Mouse (Mus musculus) stomach, embryonic 15.5 days (tissue): ENCODE data around the gene Wwox. TPM values are rescaled to one million over a fixed set of nuclear protein-coding genes. Genes with fewer than 3 reads are reported as not detected.

Experiments used
- ATAC-seq: fragments of 200-750 bp; cut with Nextera tagmentation; 2 replicates; pipeline ENCODE4 v1.8.0; 2017; ENCODE audit warnings: low read depth, moderate number of reproducible peaks, moderate TSS enrichment; ENCODE audit not compliant: insufficient read depth, low FRiP score
- H3K27ac ChIP-seq: fragments of 300-500 bp; sonication (generic); 2 replicates; pipeline ENCODE4 v1.5.1; 2015; ENCODE audit warnings: mild to moderate bottlenecking, inconsistent platforms
- H3K27me3 ChIP-seq: fragments of 300-500 bp; sonication (generic); replicated peaks from 2 replicates; pipeline ENCODE4 v1.6.1; 2015; ENCODE audit warnings: inconsistent platforms
- H3K36me3 ChIP-seq: fragments of 300-500 bp; sonication (generic); 2 replicates; pipeline ENCODE4 v1.6.1; 2015; ENCODE audit warnings: inconsistent platforms
- H3K4me1 ChIP-seq: fragments of 300-500 bp; sonication (generic); 2 replicates; pipeline ENCODE4 v1.6.1; 2015; ENCODE audit warnings: inconsistent platforms
- H3K4me2 ChIP-seq: fragments of 300-500 bp; sonication (generic); 2 replicates; pipeline ENCODE4 v1.6.1; 2015; ENCODE audit warnings: mild to moderate bottlenecking, inconsistent platforms
- H3K4me3 ChIP-seq: fragments of 300-500 bp; sonication (generic); replicated peaks from 2 replicates; pipeline ENCODE4 v1.5.1; 2015; ENCODE audit warnings: inconsistent platforms
- H3K9ac ChIP-seq: fragments of 300-500 bp; sonication (generic); 2 replicates; pipeline ENCODE4 v1.6.1; 2015; ENCODE audit warnings: inconsistent platforms
- H3K9me3 ChIP-seq: fragments of 300-500 bp; sonication (generic); 2 replicates; pipeline ENCODE4 v1.6.1; 2016; ENCODE audit warnings: inconsistent platforms
- WGBS: fragments of 180-500 bp; shearing (Covaris S2); methylation state at CpG from one replicate; pipeline ENCODE4 v1.1.7; 2015; 5-methylcytosine and 5-hydroxymethylcytosine counted together
- polyA plus RNA-seq: library from polyadenylated mRNA; unstranded; fragments of >200 nt; fragmentation: Nextera tagmentation; extraction: Ambion mirVana; gene quantifications from 2 replicates; pipeline ENCODE4 v1.2.1, GENCODE M21; 2015

Gene Wwox
- polyA plus RNA-seq, 1 experiment from 2014 or later: 12.2 TPM

DNA sequence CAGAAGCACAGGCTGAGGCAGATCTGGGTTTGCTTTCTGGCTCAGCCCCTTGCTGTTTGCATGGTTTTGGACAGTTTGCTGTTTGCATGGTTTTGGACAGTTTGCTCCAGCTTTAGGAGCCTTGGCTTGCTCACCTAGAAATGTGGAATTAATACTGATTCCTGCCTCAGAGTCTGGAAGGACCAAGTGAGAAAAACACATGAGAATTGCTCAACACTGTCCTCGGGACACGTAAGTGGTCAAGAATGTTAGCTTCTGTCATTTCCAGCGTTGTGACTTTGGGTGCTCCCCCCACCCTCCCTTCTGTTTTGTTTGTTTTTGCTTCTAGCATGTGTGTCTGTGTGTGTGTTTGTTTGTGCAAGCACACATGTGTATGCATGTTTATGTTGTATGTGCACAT lies 172.6 kb downstream of the Wwox start:
- Histone ChIP-seq H3K27ac (no peak overlapping the region), H3K9ac (no peak overlapping the region), H3K9me3 (no peaks in the 10 kb centered on the region), H3K36me3 (no peaks in the 10 kb centered on the region), H3K4me3 (no peak overlapping the region), H3K4me2 (no peak overlapping the region), H3K4me1 (no peaks in the 10 kb centered on the region), H3K27me3 (no peaks in the 10 kb centered on the region)
- no peak for ATAC-seq
- WGBS: 87% methylated on average over 3 of the region's 3 CpGs

GRCm38 (mm10) chr8:114615413-114615812 lies 176.0 kb downstream of the Wwox start:
- no peak overlapping the region for H3K4me3 ChIP-seq
- H3K36me3 ChIP-seq: no peaks in the 10 kb centered on the region
- H3K27me3 ChIP-seq: no peaks in the 10 kb centered on the region
- no peaks in the 10 kb centered on the region for H3K9me3 ChIP-seq
- peak overlapping the region; percentile 61; the same call in 1 of the 2 replicates for H3K27ac ChIP-seq
- 0 out of 2 replicates have a peak overlapping the region, but pooled peaks have one; percentile 13 for H3K4me2 ChIP-seq
- 0 out of 2 replicates have a peak, but pooled peaks cover 5% of the 10 kb centered on the region for H3K4me1 ChIP-seq
- ATAC-seq: no peak
- WGBS: 29% methylated on average over 4 of the region's 4 CpGs
- no peak overlapping the region for H3K9ac ChIP-seq

- 62% methylated on average over 6 of the region's 6 CpGs for WGBS
- peak overlapping the region; percentile 61; the same call in 1 of the 2 replicates for H3K27ac ChIP-seq
These were observed 176.5 kb downstream of the Wwox start for GRCm38 (mm10) chr8:114615908-114616307.

GRCm38 (mm10) chr8:114618908-114619508 lies 179.6 kb downstream of the Wwox start:
- no peak overlapping the region for H3K4me2 ChIP-seq
- no peaks in the 10 kb centered on the region for H3K27me3 ChIP-seq
- WGBS: 30% methylated on average over 9 of the region's 9 CpGs
- no peak overlapping the region for H3K4me3 ChIP-seq
- H3K9ac ChIP-seq: no peak overlapping the region
- H3K27ac ChIP-seq: peak overlapping the region; percentile 60; the same call in 1 of the 2 replicates
- ATAC-seq: no peak; the same call in 1 of the 2 replicates
- H3K36me3 ChIP-seq: no peaks in the 10 kb centered on the region
- no peaks in the 10 kb centered on the region for H3K9me3 ChIP-seq
- H3K4me1 ChIP-seq: 0 out of 2 replicates have a peak, but pooled peaks cover 5% of the 10 kb centered on the region

More at GRCm38 (mm10) chr8:114615908-114616307, 176.5 kb downstream of the Wwox start:
- ATAC-seq: no peak
- no peaks in the 10 kb centered on the region for H3K9me3 ChIP-seq
- H3K27me3 ChIP-seq: no peaks in the 10 kb centered on the region
- H3K4me3 ChIP-seq: no peak overlapping the region
- H3K4me1 ChIP-seq: 0 out of 2 replicates have a peak, but pooled peaks cover 5% of the 10 kb centered on the region
- no peak overlapping the region for H3K9ac ChIP-seq
- H3K4me2 ChIP-seq: 0 out of 2 replicates have a peak overlapping the region, but pooled peaks have one; percentile 13
- no peaks in the 10 kb centered on the region for H3K36me3 ChIP-seq

DNA sequence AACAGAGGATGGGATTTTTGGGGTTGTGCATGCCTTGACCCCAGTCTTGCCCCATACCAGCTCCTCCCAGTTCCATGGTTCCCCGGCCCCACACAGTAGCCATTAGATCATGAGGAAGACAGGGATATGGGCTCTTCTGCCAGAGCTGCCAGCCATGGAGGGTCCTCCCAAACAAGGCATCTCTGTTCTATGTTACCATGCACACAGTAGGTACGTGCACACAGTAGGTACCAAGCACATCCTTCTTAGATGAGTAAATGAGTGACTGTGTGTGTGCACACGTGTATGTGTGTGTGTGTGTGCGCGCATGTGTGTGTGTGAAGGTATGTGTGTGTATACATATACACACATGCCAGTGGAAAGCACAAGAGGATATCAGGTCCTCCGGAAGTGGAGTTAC lies 185.9 kb downstream of the Wwox start:
- Histone ChIP-seq H3K4me2 (no peak overlapping the region), H3K4me3 (no peak overlapping the region), H3K27ac (no peak overlapping the region), H3K9me3 (no peaks in the 10 kb centered on the region), H3K36me3 (no peaks in the 10 kb centered on the region), H3K27me3 (no peaks in the 10 kb centered on the region), H3K4me1 (no peaks in the 10 kb centered on the region), H3K9ac (no peak overlapping the region)
- 94% methylated on average over 6 of the region's 6 CpGs for WGBS
- no peak for ATAC-seq

DNA sequence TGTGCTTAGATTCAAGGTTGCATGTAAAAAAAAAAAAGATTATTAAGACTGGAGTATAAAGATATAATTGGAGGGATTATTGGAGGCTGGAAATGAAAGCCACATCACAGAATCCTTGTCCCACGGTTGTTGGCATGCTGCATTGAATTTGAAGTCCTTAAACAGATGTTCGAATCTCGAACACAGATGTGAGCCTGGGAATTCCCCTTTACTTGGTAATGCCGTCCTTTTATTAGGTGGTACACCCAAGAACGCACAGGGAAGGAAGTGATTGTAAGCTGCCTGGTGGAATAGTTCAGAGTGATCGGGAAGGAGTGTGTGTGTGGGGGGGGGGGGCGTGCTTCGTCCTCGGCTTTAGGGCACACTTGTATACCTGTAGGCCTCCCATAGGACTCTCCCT lies 187.4 kb downstream of the Wwox start:
- Histone ChIP-seq H3K9me3 (no peaks in the 10 kb centered on the region), H3K36me3 (no peaks in the 10 kb centered on the region), H3K4me2 (no peak overlapping the region), H3K27me3 (no peaks in the 10 kb centered on the region), H3K4me3 (no peak overlapping the region), H3K4me1 (no peaks in the 10 kb centered on the region), H3K9ac (no peak overlapping the region), H3K27ac (no peak overlapping the region)
- 71% methylated on average over 9 of the region's 9 CpGs for WGBS
- ATAC-seq: no peak

- H3K4me3 ChIP-seq: no peak overlapping the region
- WGBS: 65% methylated on average over 7 of the region's 7 CpGs
- no peaks in the 10 kb centered on the region for H3K9me3 ChIP-seq
- ATAC-seq: no peak; the same call in 1 of the 2 replicates
- H3K27ac ChIP-seq: peak overlapping the region; percentile 44; the same call in 1 of the 2 replicates
- H3K4me2 ChIP-seq: no peak overlapping the region
- no peaks in the 10 kb centered on the region for H3K27me3 ChIP-seq
- no peaks in the 10 kb centered on the region for H3K36me3 ChIP-seq
- no peak overlapping the region for H3K9ac ChIP-seq
- H3K4me1 ChIP-seq: no peaks in the 10 kb centered on the region
These were observed 190.3 kb downstream of the Wwox start for GRCm38 (mm10) chr8:114629719-114630118.

DNA sequence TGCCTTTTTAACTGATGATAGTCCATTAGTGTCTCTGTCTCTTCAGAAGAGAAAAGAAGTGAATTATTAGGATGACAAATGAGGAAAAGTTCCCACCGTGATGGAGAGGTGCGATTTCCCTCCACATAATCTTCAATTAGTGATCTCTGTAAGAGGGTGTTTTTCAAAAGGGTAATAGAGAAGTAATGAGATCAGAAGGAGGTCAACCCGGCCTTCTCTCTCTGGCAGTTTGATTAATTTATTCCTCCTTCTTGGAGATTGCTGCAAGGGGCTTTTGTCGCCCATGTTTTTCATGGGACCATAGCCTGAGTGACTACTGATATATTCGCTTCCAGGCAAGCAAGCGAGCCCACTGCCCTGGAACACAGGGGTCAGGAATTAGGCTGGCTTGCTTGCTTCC lies 191.6 kb downstream of the Wwox start:
- H3K9ac ChIP-seq: no peak overlapping the region
- no peak overlapping the region for H3K27ac ChIP-seq
- H3K4me2 ChIP-seq: no peak overlapping the region
- ATAC-seq: no peak
- H3K27me3 ChIP-seq: no peaks in the 10 kb centered on the region
- no peaks in the 10 kb centered on the region for H3K36me3 ChIP-seq
- H3K4me1 ChIP-seq: no peaks in the 10 kb centered on the region
- 54% methylated on average over 6 of the region's 6 CpGs for WGBS
- H3K4me3 ChIP-seq: no peak overlapping the region
- no peaks in the 10 kb centered on the region for H3K9me3 ChIP-seq

DNA sequence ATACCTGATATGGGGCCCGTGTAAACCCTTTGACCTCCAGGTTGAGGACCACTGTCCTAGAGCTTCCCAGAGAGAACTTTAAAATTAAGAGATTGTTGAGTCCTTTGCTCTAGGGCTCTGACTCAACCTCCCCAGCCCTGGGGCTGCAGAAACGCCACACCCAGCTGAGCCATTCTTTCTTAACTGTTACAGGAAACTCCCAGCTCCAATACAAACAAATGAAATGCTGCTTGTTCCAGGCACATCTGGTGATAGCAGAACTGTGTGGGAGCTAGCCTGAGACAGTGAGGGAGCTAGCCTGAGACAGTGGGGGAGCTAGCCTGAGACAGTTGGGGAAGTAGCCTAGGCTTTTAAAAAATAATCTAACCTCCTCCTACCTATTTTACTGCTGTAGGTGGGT lies 194.7 kb downstream of the Wwox start:
- no peak overlapping the region for H3K4me2 ChIP-seq
- WGBS: 83% methylated on average over 2 of the region's 2 CpGs
- H3K9me3 ChIP-seq: no peaks in the 10 kb centered on the region
- no peak overlapping the region for H3K4me3 ChIP-seq
- H3K36me3 ChIP-seq: no peaks in the 10 kb centered on the region
- H3K27ac ChIP-seq: no peak overlapping the region
- ATAC-seq: no peak
- H3K27me3 ChIP-seq: no peaks in the 10 kb centered on the region
- no peak overlapping the region for H3K9ac ChIP-seq
- no peaks in the 10 kb centered on the region for H3K4me1 ChIP-seq

DNA sequence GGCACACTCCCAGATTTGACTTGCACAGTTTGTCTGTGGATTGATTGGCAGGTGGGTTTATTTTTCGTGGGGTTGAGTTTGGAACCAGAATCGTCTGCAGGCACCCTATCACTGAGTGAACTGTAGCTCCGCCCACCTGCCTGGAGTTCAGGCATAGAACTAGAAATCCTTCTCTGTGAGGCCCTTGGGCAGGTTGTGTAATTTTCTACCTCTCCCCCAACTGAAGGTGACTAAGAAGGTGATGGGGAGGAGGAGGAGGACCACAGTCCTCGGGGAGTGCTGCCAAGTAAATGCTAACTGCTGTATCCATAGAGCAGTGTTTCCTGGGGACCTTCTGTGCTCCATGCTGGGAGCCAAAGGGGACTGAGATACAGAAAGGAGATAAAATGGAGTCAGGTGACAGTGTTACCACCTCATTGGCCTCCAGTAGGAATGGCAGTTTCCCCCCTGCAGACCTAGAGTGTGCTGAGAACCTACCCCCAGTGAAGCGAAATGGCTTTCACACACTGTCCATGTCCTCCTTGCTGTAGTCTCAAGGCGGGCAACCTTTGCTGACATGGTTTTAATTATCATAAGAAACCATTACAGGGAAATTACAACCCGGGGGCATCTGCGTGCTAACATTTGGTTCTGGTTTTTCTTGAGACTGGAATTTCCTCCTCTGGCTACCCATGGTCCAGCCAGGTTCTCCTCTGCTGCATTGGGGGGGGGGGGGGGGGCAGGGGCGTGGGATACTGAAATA lies 195.4 kb downstream of the Wwox start:
- no peaks in the 10 kb centered on the region for H3K4me1 ChIP-seq
- no peak overlapping the region for H3K4me3 ChIP-seq
- no peaks in the 10 kb centered on the region for H3K36me3 ChIP-seq
- H3K27me3 ChIP-seq: no peaks in the 10 kb centered on the region
- no peak overlapping the region for H3K9ac ChIP-seq
- H3K27ac ChIP-seq: no peak overlapping the region
- WGBS: 58% methylated on average over 9 of the region's 9 CpGs
- ATAC-seq: no peak
- H3K4me2 ChIP-seq: no peak overlapping the region
- no peaks in the 10 kb centered on the region for H3K9me3 ChIP-seq

GRCm38 (mm10) chr8:114636376-114636775 lies 196.9 kb downstream of the Wwox start:
- no peak overlapping the region for H3K9ac ChIP-seq
- no peak overlapping the region for H3K4me3 ChIP-seq
- no peak overlapping the region for H3K27ac ChIP-seq
- ATAC-seq: no peak
- H3K4me1 ChIP-seq: no peaks in the 10 kb centered on the region
- H3K27me3 ChIP-seq: no peaks in the 10 kb centered on the region
- no peaks in the 10 kb centered on the region for H3K36me3 ChIP-seq
- H3K4me2 ChIP-seq: no peak overlapping the region
- no peaks in the 10 kb centered on the region for H3K9me3 ChIP-seq
- WGBS: 44% methylated on average over 5 of the region's 5 CpGs

DNA sequence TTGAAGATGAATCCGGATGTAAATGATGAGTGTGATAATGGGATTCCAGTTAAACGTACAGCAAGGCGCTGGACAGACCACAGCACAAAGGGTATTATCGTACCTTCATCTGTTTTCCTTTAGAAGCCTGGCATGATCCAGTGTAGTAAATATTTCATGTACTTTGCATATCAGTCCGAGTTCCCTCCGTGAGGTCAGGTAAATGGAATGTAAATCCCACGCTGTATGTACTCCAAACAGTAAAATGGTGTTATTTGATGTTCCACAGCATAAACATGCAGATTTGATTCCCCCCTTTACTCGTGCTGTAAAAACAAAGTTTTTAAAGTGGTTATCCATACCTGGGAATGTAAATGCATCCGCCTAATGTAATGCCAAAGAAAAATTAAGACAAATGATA lies 202.4 kb downstream of the Wwox start:
- Histone ChIP-seq H3K4me3 (no peak overlapping the region), H3K4me1 (no peaks in the 10 kb centered on the region), H3K36me3 (no peaks in the 10 kb centered on the region), H3K27me3 (no peaks in the 10 kb centered on the region), H3K4me2 (peak overlapping the region; percentile 23; the same call in 1 of the 2 replicates), H3K27ac (no peak overlapping the region), H3K9ac (no peak overlapping the region), H3K9me3 (no peaks in the 10 kb centered on the region)
- ATAC-seq: no peak
- WGBS: 37% methylated on average over 9 of the region's 9 CpGs
